Mouse (Mus musculus): Measurements from ENCODE around the gene Nmd3. TPM values are rescaled to one million over a fixed set of nuclear protein-coding genes. Genes with fewer than 3 reads are reported as not detected.

Gene Nmd3
- 152 and 153 TPM in 2 replicates for polyA plus RNA-seq (2015; fragmentation: Nextera tagmentation; extraction: Ambion mirVana)

DNA sequence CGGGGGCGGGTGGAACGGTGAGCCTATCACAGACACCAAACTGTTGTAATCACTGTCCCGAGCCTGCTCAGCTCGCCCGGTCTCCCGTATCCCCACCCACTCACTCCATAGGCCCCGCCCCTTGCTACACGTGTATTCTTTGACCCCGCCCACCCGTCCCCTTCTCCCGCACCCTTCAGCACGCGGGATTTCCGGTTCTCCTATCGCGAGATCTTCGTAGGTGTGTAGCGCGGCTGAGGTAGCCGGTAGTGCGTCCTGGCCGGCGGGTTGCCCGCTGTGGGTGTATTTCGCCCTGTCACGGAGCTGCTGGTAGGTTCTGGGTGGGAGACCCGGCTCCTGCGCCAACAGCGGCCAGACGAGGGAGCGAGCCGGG is at the start of gene Nmd3:
Gene Nmd3, plus strand, starts transcription at position 172 of the 373 bp plus-strand sequence.
- Histone ChIP-seq H3K27me3 (ENCODE audit: insufficient read depth, low read length) (no peaks in the 10 kb centered on the region), H3K36me3 (ENCODE audit: insufficient read depth, low read length) (no peaks in the 10 kb centered on the region), H3K4me1 (ENCODE audit: insufficient read depth, low read length) (peaks cover 17% of the 10 kb centered on the region), H3K9me3 (ENCODE audit: low read length) (no peaks in the 10 kb centered on the region), H3K27ac (ENCODE audit: low read length) (peak within 1 kb of the TSS; percentile 93), H3K4me2 (replicated peaks; ENCODE audit: low read depth, low read length) (peak within 1 kb of the TSS; percentile 75), H3K9ac (replicated peaks; ENCODE audit: low read length) (peak within 1 kb of the TSS; percentile 96), H3K4me3 (ENCODE audit: low read length) (peak within 1 kb of the TSS; percentile 94)
- WGBS: under 1% methylated on average over 33 of the region's 33 CpGs
- ATAC-seq (ENCODE audit: low FRiP score, low TSS enrichment): peak; percentile 97

DNA sequence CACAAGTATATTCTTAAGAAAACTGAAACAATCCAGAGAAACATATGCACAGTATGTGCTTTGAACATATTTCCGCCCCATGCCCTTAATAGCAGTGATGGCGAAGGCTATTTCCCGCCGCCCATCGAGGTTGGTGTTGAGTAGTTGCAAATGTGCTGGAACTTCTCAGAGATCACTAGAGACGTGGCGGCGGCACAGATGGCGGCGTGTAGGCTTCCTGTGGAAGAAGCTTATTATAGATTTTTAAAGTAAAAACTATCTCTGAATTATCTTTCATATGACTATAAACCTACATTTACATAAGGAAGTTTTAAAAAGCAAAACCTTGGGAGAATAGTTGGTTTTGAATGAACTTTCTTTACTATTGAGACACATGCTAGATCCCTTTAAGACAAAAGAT is 48.4 kb upstream of the Nmd3 start:
- Histone ChIP-seq H3K4me3 (ENCODE audit: low read length) (no peak overlapping the region), H3K27me3 (ENCODE audit: insufficient read depth, low read length) (no peaks in the 10 kb centered on the region), H3K4me1 (ENCODE audit: insufficient read depth, low read length) (no peaks in the 10 kb centered on the region), H3K36me3 (ENCODE audit: insufficient read depth, low read length) (no peaks in the 10 kb centered on the region), H3K9ac (replicated peaks; ENCODE audit: low read length) (no peak overlapping the region), H3K9me3 (ENCODE audit: low read length) (no peaks in the 10 kb centered on the region), H3K27ac (ENCODE audit: low read length) (no peak overlapping the region), H3K4me2 (replicated peaks; ENCODE audit: low read depth, low read length) (no peak overlapping the region)
- no peak for ATAC-seq (ENCODE audit: low FRiP score, low TSS enrichment)
- WGBS: 95% methylated on average over 10 of the region's 10 CpGs

DNA sequence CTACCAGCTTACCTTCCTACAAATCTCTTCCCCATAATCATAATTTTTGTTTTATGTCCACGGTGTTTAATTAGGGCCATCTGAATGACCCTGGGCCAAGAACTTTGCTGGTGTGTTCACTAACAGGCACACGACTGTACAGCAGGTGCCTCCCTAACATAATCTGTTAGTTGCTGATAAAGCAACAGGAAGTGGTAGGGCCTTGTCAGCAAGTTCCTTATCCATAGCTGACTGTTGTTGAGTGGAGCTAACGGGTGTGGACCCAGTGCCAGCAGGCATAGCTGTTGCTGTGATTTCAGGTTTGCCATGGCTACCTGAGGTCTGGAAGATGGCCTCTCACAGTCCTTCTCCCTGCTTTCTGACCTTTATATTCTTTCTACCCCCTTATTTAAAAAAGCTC is 47.6 kb upstream of the Nmd3 start:
- H3K4me2 ChIP-seq (replicated peaks; ENCODE audit: low read depth, low read length): no peak overlapping the region
- ATAC-seq (ENCODE audit: low FRiP score, low TSS enrichment): no peak
- H3K27ac ChIP-seq (ENCODE audit: low read length): no peak overlapping the region
- H3K4me1 ChIP-seq (ENCODE audit: insufficient read depth, low read length): no peaks in the 10 kb centered on the region
- no peaks in the 10 kb centered on the region for H3K36me3 ChIP-seq (ENCODE audit: insufficient read depth, low read length)
- H3K4me3 ChIP-seq (ENCODE audit: low read length): no peak overlapping the region
- no peak overlapping the region for H3K9ac ChIP-seq (replicated peaks; ENCODE audit: low read length)
- no peaks in the 10 kb centered on the region for H3K27me3 ChIP-seq (ENCODE audit: insufficient read depth, low read length)
- 70% methylated on average over 3 of the region's 3 CpGs for WGBS
- H3K9me3 ChIP-seq (ENCODE audit: low read length): no peaks in the 10 kb centered on the region

DNA sequence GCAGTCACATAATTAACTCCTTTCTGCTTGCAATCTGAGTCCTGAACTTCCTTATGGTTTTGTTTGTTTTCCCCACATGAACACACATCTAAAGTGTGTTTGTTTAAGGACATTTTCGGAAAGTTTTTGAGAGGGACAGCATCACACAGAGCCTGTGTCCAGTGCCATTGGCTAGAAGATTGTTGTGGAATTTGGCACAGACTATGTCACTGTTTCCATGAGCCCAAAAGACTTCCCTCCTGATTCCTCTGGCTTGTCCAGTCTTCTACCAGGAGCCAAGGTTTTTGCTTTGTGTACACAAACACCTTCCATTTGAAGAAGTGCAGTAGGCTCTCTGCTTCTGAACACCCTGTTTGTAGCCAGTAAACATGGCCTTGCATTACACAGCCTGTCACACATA is 32.0 kb upstream of the Nmd3 start:
- Histone ChIP-seq H3K4me2 (replicated peaks; ENCODE audit: low read depth, low read length) (no peak overlapping the region), H3K4me1 (ENCODE audit: insufficient read depth, low read length) (no peaks in the 10 kb centered on the region), H3K36me3 (ENCODE audit: insufficient read depth, low read length) (no peaks in the 10 kb centered on the region), H3K27ac (ENCODE audit: low read length) (no peak overlapping the region), H3K4me3 (ENCODE audit: low read length) (no peak overlapping the region), H3K9me3 (ENCODE audit: low read length) (no peaks in the 10 kb centered on the region), H3K9ac (replicated peaks; ENCODE audit: low read length) (no peak overlapping the region), H3K27me3 (ENCODE audit: insufficient read depth, low read length) (no peaks in the 10 kb centered on the region)
- no peak for ATAC-seq (ENCODE audit: low FRiP score, low TSS enrichment)
- 34% methylated on average over 1 of the region's 1 CpGs for WGBS

DNA sequence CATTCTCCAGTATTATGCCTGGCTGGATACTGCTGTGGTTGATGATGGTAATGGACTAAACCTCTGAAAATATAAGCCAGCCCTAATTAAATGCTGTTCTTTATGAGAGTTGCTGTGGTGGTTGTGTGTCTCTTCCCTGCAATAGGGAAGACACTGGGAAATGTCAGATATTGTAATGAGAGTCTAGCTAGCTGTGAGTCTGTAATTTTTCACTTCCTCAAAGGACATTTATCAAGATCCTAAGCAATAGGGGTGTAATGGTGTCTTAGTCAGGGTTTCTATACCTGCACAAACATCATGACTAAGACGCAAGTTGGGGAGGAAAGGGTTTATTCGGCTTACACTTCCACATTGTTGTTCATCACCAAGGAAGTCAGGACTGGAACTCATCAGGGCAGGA is 30.8 kb upstream of the Nmd3 start:
- Histone ChIP-seq H3K4me1 (ENCODE audit: insufficient read depth, low read length) (no peaks in the 10 kb centered on the region), H3K4me2 (replicated peaks; ENCODE audit: low read depth, low read length) (no peak overlapping the region), H3K9me3 (ENCODE audit: low read length) (no peaks in the 10 kb centered on the region), H3K4me3 (ENCODE audit: low read length) (no peak overlapping the region), H3K9ac (replicated peaks; ENCODE audit: low read length) (no peak overlapping the region), H3K36me3 (ENCODE audit: insufficient read depth, low read length) (no peaks in the 10 kb centered on the region), H3K27me3 (ENCODE audit: insufficient read depth, low read length) (no peaks in the 10 kb centered on the region), H3K27ac (ENCODE audit: low read length) (no peak overlapping the region)
- ATAC-seq (ENCODE audit: low FRiP score, low TSS enrichment): no peak
- 93% methylated on average over 2 of the region's 2 CpGs for WGBS

DNA sequence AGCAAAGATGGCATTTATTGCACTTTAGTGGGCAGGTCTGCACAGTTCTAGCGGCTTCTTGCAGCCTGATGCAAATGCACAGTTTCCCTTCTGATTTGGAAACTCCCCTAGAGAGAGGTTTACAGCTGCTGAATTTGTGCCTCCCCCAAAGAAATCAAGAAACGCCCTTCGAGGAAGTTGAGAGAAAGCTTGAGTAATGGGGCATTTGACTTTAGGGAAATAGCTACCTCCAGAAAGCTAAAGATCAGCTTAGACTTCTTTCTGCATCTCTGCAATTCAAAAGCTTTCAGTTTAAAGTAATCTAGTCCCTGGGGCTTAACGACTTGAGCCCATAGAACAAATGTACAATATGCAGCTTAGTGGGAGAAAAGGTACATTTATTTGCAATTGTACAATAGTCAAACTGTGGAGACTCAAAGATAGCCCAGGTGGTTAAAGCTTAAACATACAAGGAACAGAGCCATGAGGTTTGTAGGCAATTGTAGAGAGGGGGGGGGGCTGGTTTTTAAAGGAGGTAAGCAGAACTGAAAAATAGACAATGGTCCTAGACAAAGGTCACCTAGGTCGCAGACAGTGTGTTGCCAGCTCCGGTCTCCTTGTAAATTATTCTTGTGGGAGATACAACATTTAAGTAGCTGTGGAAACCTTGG is 21.8 kb upstream of the Nmd3 start:
- H3K4me1 ChIP-seq (ENCODE audit: insufficient read depth, low read length): no peaks in the 10 kb centered on the region
- WGBS: 55% methylated on average over 6 of the region's 6 CpGs
- H3K9ac ChIP-seq (replicated peaks; ENCODE audit: low read length): no peak overlapping the region
- H3K4me2 ChIP-seq (replicated peaks; ENCODE audit: low read depth, low read length): no peak overlapping the region
- H3K27me3 ChIP-seq (ENCODE audit: insufficient read depth, low read length): no peaks in the 10 kb centered on the region
- no peak overlapping the region for H3K27ac ChIP-seq (ENCODE audit: low read length)
- no peaks in the 10 kb centered on the region for H3K36me3 ChIP-seq (ENCODE audit: insufficient read depth, low read length)
- H3K4me3 ChIP-seq (ENCODE audit: low read length): no peak overlapping the region
- ATAC-seq (ENCODE audit: low FRiP score, low TSS enrichment): no peak
- H3K9me3 ChIP-seq (ENCODE audit: low read length): no peaks in the 10 kb centered on the region

DNA sequence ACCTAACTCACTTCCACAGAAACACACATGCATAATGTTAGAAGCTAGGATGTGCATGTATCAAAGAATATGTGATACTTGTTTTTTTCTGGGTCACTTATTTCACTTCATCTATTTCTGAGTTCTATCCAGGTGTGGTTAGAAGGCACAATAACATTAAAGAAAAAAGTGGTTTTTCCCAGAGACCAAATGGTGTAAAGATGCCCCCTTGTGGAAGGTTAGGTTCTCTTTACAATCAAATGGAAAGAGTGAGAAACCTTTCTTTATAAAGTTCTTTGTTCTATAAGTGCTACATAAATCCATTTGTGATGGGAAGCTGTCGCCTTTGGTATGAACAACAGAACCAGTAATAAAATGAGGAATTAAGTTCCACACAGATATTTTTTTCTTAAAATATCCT is 19.9 kb upstream of the Nmd3 start:
- Histone ChIP-seq H3K4me1 (ENCODE audit: insufficient read depth, low read length) (no peaks in the 10 kb centered on the region), H3K4me2 (replicated peaks; ENCODE audit: low read depth, low read length) (no peak overlapping the region), H3K27ac (ENCODE audit: low read length) (no peak overlapping the region), H3K9ac (replicated peaks; ENCODE audit: low read length) (no peak overlapping the region), H3K27me3 (ENCODE audit: insufficient read depth, low read length) (no peaks in the 10 kb centered on the region), H3K9me3 (ENCODE audit: low read length) (no peaks in the 10 kb centered on the region), H3K4me3 (ENCODE audit: low read length) (no peak overlapping the region), H3K36me3 (ENCODE audit: insufficient read depth, low read length) (no peaks in the 10 kb centered on the region)
- no peak for ATAC-seq (ENCODE audit: low FRiP score, low TSS enrichment)
- WGBS: 49% methylated on average over 1 of the region's 1 CpGs

DNA sequence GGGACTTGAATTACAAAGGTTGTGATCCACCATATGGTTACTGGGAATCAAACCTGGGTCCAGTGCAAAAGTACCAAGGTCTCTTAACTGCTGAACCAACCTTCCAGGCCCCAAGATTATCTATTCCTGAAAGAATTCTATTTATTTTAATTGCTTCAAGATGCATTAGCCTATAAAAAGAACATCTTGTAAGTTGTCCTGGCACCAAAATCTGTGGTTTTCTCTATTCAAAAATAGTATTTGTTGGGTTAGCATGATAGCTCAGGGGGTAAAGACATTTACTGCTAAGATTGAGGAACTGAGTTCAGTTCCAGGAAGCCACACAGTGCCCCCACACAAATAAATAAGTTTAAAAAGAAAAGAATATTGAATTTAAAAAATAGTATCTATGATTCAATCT is 19.4 kb upstream of the Nmd3 start:
- ATAC-seq (ENCODE audit: low FRiP score, low TSS enrichment): no peak
- Histone ChIP-seq H3K4me2 (replicated peaks; ENCODE audit: low read depth, low read length) (no peak overlapping the region), H3K27ac (ENCODE audit: low read length) (no peak overlapping the region), H3K27me3 (ENCODE audit: insufficient read depth, low read length) (no peaks in the 10 kb centered on the region), H3K4me1 (ENCODE audit: insufficient read depth, low read length) (no peaks in the 10 kb centered on the region), H3K9ac (replicated peaks; ENCODE audit: low read length) (no peak overlapping the region), H3K4me3 (ENCODE audit: low read length) (no peak overlapping the region), H3K36me3 (ENCODE audit: insufficient read depth, low read length) (no peaks in the 10 kb centered on the region), H3K9me3 (ENCODE audit: low read length) (no peaks in the 10 kb centered on the region)

DNA sequence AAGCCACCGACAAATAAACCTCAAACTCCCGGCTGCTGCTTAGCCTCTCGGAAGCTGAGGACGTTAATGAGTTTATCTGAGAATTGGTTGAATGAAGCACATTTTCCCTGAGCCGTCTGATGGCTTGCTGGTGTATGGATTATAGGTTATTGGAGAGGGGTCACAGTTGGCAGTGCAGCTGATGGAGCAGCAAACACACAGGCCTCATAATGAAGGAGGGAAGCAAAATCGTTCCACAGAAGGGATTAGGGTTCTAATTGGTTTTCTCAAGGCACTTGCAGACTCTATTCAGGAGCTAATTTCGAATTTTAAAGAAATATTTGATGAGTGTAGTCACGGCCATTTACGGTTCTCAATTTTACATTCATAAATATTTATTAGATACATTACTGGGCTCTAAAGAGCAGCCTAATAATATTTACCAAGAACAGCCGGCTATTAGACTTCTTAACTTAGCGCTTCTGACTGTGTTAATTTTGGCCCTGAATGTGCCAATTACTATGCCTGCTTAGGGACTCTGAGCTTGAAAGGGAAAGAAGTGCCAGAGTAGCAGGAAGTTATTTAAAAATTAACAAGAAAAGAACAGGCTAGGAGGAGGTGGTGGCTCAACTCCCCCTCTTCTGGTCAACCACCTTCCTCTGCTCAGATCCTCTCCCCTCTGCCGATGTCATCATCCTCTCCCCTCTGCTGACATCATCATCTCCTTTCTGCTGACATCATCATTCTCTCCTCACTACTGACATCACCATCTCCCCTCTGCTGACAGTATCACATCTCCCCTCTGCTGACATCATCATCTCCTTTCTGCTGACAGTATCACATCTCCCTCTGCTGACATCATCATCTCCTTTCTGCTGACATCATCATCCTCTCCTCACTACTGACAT is 12.5 kb upstream of the Nmd3 start:
- Histone ChIP-seq H3K4me2 (replicated peaks; ENCODE audit: low read depth, low read length) (no peak overlapping the region), H3K4me1 (ENCODE audit: insufficient read depth, low read length) (no peaks in the 10 kb centered on the region), H3K27ac (ENCODE audit: low read length) (no peak overlapping the region), H3K9ac (replicated peaks; ENCODE audit: low read length) (no peak overlapping the region), H3K4me3 (ENCODE audit: low read length) (no peak overlapping the region), H3K36me3 (ENCODE audit: insufficient read depth, low read length) (no peaks in the 10 kb centered on the region), H3K9me3 (ENCODE audit: low read length) (no peaks in the 10 kb centered on the region), H3K27me3 (ENCODE audit: insufficient read depth, low read length) (no peaks in the 10 kb centered on the region)
- ATAC-seq (ENCODE audit: low FRiP score, low TSS enrichment): peak; percentile 42; the same call in 1 of the 2 replicates
- WGBS: 63% methylated on average over 12 of the region's 12 CpGs

DNA sequence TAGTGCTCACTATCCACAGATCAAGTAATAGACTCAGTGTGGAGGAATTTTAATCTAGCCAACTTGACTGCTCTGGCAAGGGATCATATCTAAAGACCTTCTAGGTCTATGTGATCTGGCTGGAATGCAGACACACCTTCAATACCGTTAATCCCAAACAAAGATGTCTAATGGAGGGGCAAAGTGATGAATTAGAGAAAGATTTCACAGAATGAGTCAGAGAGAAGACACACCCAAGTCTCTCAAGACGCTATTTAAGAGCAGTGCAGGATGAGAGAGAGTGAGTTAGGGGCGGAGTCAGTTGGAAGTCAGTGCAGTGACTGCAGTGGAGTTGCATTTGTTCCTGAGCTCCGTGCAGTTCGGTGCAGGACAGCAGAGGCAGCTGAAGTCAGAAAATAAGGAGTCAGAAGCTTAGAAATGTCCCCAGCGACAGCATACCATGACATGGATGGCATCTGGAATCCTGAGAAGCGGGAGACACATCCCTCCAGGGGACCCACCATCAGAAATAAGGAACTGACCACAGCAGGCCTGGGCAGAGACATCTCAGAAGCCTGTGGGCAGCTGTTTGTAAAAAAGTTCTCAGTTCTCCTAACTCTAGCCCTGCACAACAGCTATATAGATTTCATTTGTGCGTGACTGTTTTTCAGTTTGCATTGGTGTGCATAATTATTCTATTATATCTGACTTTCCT is 9.7 kb upstream of the Nmd3 start:
- Histone ChIP-seq H3K36me3 (ENCODE audit: insufficient read depth, low read length) (no peaks in the 10 kb centered on the region), H3K27ac (ENCODE audit: low read length) (no peak overlapping the region), H3K4me2 (replicated peaks; ENCODE audit: low read depth, low read length) (no peak overlapping the region), H3K4me3 (ENCODE audit: low read length) (no peak overlapping the region), H3K9ac (replicated peaks; ENCODE audit: low read length) (no peak overlapping the region), H3K4me1 (ENCODE audit: insufficient read depth, low read length) (no peaks in the 10 kb centered on the region), H3K9me3 (ENCODE audit: low read length) (no peaks in the 10 kb centered on the region), H3K27me3 (ENCODE audit: insufficient read depth, low read length) (no peaks in the 10 kb centered on the region)
- 46% methylated on average over 8 of the region's 8 CpGs for WGBS
- no peak for ATAC-seq (ENCODE audit: low FRiP score, low TSS enrichment)

All from kidney, embryonic 16.5 days (tissue).